Mouse (Mus musculus) midbrain, embryonic 12.5 days (tissue): ENCODE data around the gene Baiap2l2. TPM values are rescaled to one million over a fixed set of nuclear protein-coding genes. Genes with fewer than 3 reads are reported as not detected.

Experiments used
- ATAC-seq: fragments of 200-750 bp; cut with Nextera tagmentation; 2 replicates; pipeline ENCODE4 v1.8.0; 2017; ENCODE audit warnings: low read depth, moderate TSS enrichment, moderate library complexity; ENCODE audit not compliant: low FRiP score
- H3K27ac ChIP-seq: fragments of 300-500 bp; sonication (generic); replicated peaks from 2 replicates; pipeline ENCODE4 v1.5.1; 2016; ENCODE audit warnings: mild to moderate bottlenecking
- H3K27me3 ChIP-seq: fragments of 300-500 bp; sonication (generic); 2 replicates; pipeline ENCODE4 v1.6.1; 2016; ENCODE audit warnings: mild to moderate bottlenecking
- H3K36me3 ChIP-seq: fragments of 300-500 bp; sonication (generic); 2 replicates; pipeline ENCODE4 v1.6.1; 2016
- H3K4me1 ChIP-seq: fragments of 300-500 bp; sonication (generic); 2 replicates; pipeline ENCODE4 v1.6.1; 2016
- H3K4me2 ChIP-seq: fragments of 300-500 bp; sonication (generic); replicated peaks from 2 replicates; pipeline ENCODE4 v1.6.1; 2016; ENCODE audit warnings: mild to moderate bottlenecking, moderate library complexity
- H3K4me3 ChIP-seq: fragments of 300-500 bp; sonication (generic); 2 replicates; pipeline ENCODE4 v1.5.1; 2016; ENCODE audit warnings: mild to moderate bottlenecking
- H3K9ac ChIP-seq: fragments of 300-500 bp; sonication (generic); replicated peaks from 2 replicates; pipeline ENCODE4 v1.6.1; 2016; ENCODE audit warnings: mild to moderate bottlenecking, moderate library complexity
- H3K9me3 ChIP-seq: fragments of 300-500 bp; sonication (generic); 2 replicates; pipeline ENCODE4 v1.6.1; 2016; ENCODE audit warnings: mild to moderate bottlenecking
- WGBS: fragments of 180-500 bp; shearing (Covaris S2); methylation state at CpG from one replicate; pipeline ENCODE4 v1.1.7; 2016; 5-methylcytosine and 5-hydroxymethylcytosine counted together
- polyA plus RNA-seq: library from polyadenylated mRNA; unstranded; fragments of >200 nt; fragmentation: Nextera tagmentation; extraction: Ambion mirVana; gene quantifications from 2 replicates; pipeline ENCODE4 v1.2.1, GENCODE M21; 2016

The Baiap2l2 gene
- polyA plus RNA-seq, 1 experiment from 2014 or later = 2.4 TPM

DNA sequence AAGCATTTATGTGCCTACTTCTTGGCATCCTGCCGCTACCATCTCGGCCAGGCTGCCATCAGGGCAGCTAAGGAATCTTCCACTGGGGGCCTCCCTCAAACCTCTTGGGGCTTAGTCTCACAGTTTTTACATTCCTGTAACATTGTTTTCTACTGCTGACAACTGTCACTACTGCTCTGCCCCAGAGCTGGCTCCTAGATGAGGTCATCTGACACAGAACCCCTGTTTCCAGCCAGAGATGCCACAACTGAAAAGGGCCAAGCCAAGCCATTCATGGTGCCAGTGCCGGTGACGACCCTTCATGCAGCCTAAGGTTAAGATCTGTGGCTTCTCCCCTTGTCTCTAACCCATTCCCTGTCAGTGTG, 38.4 kb upstream of the Baiap2l2 start:
- Histone ChIP-seq H3K4me2 (no peak overlapping the region), H3K36me3 (no peaks in the 10 kb centered on the region), H3K27ac (no peak overlapping the region), H3K9me3 (no peaks in the 10 kb centered on the region), H3K4me1 (peaks cover 26% of the 10 kb centered on the region), H3K27me3 (no peaks in the 10 kb centered on the region), H3K9ac (no peak overlapping the region), H3K4me3 (no peak overlapping the region)
- no peak for ATAC-seq
- 90% methylated on average over 4 of the region's 4 CpGs for WGBS

DNA sequence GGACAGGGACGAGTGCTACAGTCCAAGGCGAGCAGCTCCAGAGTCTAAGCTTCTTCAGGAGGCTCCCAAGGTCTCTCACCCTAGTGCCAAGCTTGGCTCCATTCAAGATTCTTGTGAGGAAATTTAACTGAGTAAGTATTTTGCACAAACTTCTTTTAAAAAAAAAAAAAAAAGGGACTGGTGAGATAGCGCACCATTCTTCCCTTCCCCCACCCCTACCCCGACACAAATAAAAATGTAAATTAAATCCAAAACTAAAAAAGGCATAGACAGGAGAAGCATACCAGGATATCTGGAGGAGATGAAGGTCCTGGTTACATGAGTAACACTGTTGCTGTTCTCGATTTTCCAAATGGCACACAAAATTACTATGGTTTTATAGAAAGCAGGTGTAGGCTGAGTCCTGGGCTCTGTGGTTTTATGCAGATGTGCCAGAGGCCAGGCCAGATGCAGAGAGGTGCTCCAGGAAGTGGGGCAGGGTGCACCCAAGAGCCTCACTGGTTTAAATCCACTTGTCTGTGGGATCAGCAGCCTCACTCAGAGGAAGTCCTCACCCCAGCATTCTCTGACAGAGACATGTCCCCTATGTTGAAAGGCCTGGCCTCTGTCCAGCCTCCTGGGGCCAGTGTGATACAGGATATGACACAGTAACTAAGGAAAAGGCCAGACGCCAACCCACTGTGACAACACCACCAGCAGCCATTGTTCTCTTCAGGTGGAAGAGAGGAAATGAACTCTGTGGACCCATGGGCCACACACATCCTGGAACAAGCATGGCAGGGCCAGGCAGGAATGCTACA, 37.9 kb upstream of the Baiap2l2 start:
- Histone ChIP-seq H3K4me3 (no peak overlapping the region), H3K27me3 (no peaks in the 10 kb centered on the region), H3K36me3 (no peaks in the 10 kb centered on the region), H3K4me2 (no peak overlapping the region), H3K4me1 (peaks cover 26% of the 10 kb centered on the region), H3K9me3 (no peaks in the 10 kb centered on the region), H3K27ac (no peak overlapping the region), H3K9ac (no peak overlapping the region; the same call in 1 of the 2 replicates)
- 85% methylated on average over 6 of the region's 6 CpGs for WGBS
- ATAC-seq = no peak

DNA sequence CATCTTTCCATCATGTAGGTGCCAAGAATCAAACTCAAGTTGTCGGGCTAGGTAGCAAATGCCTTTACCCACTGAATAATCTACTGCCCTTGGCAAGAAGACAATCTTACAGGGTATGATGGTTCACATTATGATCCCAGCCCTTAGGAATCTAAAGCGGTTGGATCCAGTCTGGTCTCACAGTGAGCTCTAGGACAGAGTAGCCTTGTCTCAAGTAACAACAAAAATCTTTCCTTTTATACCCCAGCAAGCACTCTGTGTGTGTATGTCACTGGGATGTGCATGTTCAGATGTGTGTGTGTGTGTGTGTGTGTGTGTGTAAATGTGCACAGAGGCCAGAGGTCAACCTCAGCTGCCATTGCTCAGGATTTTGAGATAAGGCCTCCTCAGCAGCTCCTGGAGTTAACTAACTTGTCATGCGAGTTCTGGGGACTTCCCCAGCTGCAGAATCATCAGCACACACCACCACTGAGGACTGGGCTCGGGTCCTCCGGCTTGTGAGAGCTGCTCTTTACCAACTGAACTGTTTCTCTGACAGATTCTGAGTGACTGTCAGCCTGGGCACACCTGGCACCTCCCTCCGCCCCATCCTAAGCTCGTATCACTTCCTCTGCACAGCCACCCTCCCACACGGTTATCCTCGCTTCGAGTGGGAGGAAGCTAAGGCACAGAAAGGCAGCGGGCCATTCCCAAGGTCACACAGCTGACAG, 37.1 kb upstream of the Baiap2l2 start:
- Histone ChIP-seq H3K36me3 (no peaks in the 10 kb centered on the region), H3K27ac (no peak overlapping the region), H3K4me2 (no peak overlapping the region), H3K4me3 (no peak overlapping the region), H3K4me1 (peaks cover 25% of the 10 kb centered on the region), H3K27me3 (no peaks in the 10 kb centered on the region), H3K9ac (no peak overlapping the region; the same call in 1 of the 2 replicates), H3K9me3 (no peaks in the 10 kb centered on the region)
- ATAC-seq = no peak
- 84% methylated on average over 11 of the region's 11 CpGs for WGBS

DNA sequence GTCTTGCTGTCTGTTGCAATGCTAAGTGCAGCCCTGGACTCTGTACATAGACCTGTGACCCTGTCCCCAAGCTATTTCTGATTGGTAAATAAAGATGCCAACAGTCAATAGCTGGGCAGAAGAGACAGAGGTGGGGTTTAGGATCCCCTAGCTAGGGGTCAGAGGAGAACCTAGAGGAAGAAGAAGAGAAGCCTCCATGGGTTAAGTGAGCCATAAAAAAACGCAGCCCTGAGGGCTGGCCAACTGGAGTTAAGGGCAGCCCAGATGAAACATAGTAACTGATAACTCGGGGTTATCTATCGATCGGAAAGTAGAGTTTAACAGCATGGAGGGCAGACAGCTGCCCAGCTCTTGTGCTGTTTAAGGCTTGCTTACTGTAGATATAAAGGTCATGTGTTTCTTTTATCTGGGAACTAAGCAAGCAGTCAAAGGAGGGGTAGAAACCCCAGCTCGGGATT, 36.4 kb upstream of the Baiap2l2 start:
- no peak for ATAC-seq
- Histone ChIP-seq H3K27ac (no peak overlapping the region), H3K4me3 (no peak overlapping the region), H3K4me2 (no peak overlapping the region), H3K9me3 (no peaks in the 10 kb centered on the region), H3K4me1 (peaks cover 18% of the 10 kb centered on the region), H3K36me3 (no peaks in the 10 kb centered on the region), H3K9ac (no peak overlapping the region), H3K27me3 (no peaks in the 10 kb centered on the region)
- WGBS = 83% methylated on average over 5 of the region's 5 CpGs

DNA sequence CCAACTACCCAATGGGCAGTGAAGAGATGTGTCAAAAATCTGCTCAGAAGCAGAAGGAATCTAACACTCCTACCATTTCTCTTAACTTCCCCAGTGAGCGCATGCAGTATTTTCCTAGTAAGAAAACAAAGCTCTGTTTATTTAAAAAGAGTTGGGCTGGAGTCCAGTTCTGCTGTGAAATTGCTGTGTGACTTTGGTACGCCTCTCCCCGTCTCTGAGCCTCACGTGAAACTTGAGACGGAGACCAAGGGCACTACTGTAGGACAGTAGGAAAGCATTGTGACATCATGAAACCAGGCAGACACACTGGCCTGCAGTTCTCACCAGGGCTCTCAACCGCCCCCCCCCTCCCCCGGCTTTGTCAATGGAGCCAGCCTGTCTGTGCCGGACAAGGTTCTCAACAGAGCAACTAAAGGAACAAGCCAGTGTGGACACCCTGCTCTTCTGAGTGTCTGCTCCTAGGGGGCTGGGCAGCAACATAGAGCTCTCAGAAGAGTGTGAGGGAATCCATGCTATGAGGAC, 28.6 kb upstream of the Baiap2l2 start:
- Histone ChIP-seq H3K9ac (no peak overlapping the region; the same call in 1 of the 2 replicates), H3K4me1 (no peaks in the 10 kb centered on the region), H3K4me3 (no peak overlapping the region), H3K27me3 (no peaks in the 10 kb centered on the region), H3K27ac (no peak overlapping the region), H3K4me2 (no peak overlapping the region), H3K9me3 (no peaks in the 10 kb centered on the region), H3K36me3 (peaks cover 15% of the 10 kb centered on the region; the same call in 1 of the 2 replicates)
- ATAC-seq = no peak
- 80% methylated on average over 8 of the region's 8 CpGs for WGBS

DNA sequence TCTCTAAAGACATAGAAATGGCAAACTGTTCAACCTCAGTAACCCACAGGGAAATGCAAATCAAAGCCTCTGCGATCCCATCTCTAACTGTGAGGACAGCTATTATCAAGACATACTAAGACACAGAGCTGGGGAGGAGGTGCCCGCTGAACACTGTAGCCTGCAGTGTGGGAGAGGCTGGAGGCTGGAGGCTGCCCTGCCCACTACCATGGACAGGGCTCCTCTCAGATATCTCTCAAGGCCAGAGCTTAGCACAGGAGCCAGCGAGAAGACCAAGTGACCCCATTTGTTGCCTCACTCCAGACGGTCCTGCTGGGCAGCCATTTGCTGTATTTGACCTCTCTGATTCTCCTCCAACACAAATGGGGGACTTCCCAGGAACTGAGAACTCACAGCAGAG, 22.5 kb upstream of the Baiap2l2 start:
- Histone ChIP-seq H3K36me3 (peaks cover 26% of the 10 kb centered on the region), H3K9me3 (no peaks in the 10 kb centered on the region), H3K9ac (no peak overlapping the region), H3K4me1 (no peaks in the 10 kb centered on the region), H3K27ac (no peak overlapping the region), H3K27me3 (no peaks in the 10 kb centered on the region), H3K4me2 (no peak overlapping the region), H3K4me3 (no peak overlapping the region)
- ATAC-seq = no peak
- 76% methylated on average over 4 of the region's 4 CpGs for WGBS

DNA sequence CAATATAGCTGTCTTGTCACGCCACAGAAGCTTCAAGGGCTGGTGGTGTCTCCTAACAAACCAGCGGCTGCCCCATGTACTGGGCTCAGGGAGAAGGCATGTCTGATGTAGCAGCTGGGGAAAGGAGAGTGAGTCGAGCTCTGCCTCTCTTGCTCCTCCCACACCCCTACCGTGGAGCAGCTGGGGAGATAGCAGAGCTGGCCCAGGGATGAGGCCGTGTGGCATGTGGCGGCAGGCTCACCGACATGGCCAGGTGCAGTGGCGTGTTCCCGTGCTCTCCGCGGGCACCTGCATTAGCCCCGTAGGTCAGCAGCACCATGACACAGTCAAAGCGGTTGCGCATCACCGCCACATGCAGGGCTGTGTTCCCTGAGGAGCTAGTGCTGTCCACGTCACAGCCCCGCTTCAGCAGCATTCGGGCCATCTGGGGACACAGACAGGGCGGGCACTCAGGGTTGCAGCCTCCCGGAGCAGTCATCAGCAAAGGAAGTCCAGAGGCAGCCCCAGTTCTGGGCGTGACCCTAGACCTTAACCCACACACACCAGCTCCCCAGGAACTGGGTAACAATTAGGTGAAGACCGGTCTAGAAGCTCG, 20.8 kb upstream of the Baiap2l2 start:
- no peak overlapping the region for H3K4me3 ChIP-seq
- peaks cover 18% of the 10 kb centered on the region for H3K36me3 ChIP-seq
- H3K9me3 ChIP-seq = no peaks in the 10 kb centered on the region
- no peak overlapping the region for H3K9ac ChIP-seq
- H3K27me3 ChIP-seq = no peaks in the 10 kb centered on the region
- no peak for ATAC-seq
- no peak overlapping the region for H3K4me2 ChIP-seq
- H3K4me1 ChIP-seq = no peaks in the 10 kb centered on the region
- H3K27ac ChIP-seq = no peak overlapping the region
- 83% methylated on average over 23 of the region's 23 CpGs for WGBS

DNA sequence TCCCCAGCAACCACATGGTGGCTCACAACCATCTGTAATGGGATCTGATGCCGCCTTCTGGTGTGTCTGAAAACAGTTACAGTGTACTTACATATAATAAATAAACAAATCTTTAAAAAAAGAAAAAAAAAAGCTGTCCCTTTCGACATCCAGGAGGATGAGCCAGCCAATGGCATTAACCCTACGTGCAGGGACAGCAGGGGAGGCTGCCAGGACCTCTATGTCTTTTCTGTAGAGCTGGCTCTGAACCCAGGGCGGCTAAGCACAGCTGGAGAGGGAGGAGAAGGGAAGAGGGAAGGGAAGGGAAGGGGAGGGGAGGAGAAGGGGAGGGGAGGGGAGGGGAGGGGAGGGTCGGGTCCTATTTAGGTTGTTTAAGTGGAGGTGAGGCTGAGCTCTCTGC, 19.5 kb upstream of the Baiap2l2 start:
- Histone ChIP-seq H3K27me3 (no peaks in the 10 kb centered on the region), H3K9ac (no peak overlapping the region), H3K27ac (no peak overlapping the region), H3K4me2 (no peak overlapping the region), H3K4me1 (no peaks in the 10 kb centered on the region), H3K4me3 (no peak overlapping the region), H3K36me3 (peaks cover 10% of the 10 kb centered on the region), H3K9me3 (no peaks in the 10 kb centered on the region)
- ATAC-seq = no peak
- 74% methylated on average over 3 of the region's 5 CpGs for WGBS

DNA sequence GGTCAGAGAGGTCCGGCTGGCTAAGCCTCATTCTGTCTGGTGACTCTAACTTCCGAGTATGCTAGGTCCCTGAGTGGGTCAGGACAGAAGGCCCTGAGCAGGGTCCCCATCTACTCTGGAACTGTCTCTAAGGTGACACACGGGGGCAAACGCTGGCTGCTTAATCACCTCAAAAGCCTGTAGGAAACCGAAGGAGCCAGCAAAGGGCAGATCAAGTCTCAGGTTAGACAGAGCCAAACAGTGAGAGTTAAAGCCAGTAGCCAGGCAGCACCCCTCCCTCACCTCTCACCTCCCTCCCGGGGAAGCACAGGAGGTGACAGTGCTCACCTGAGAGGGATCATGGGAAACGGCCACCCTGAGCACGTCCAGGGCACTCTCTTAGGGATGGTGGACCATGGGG, 18.4 kb upstream of the Baiap2l2 start:
- Histone ChIP-seq H3K4me2 (no peak overlapping the region), H3K4me3 (no peak overlapping the region), H3K36me3 (peaks cover 9% of the 10 kb centered on the region), H3K27me3 (no peaks in the 10 kb centered on the region), H3K4me1 (no peaks in the 10 kb centered on the region), H3K9ac (no peak overlapping the region), H3K27ac (no peak overlapping the region), H3K9me3 (no peaks in the 10 kb centered on the region)
- WGBS = 92% methylated on average over 8 of the region's 8 CpGs
- ATAC-seq = no peak

DNA sequence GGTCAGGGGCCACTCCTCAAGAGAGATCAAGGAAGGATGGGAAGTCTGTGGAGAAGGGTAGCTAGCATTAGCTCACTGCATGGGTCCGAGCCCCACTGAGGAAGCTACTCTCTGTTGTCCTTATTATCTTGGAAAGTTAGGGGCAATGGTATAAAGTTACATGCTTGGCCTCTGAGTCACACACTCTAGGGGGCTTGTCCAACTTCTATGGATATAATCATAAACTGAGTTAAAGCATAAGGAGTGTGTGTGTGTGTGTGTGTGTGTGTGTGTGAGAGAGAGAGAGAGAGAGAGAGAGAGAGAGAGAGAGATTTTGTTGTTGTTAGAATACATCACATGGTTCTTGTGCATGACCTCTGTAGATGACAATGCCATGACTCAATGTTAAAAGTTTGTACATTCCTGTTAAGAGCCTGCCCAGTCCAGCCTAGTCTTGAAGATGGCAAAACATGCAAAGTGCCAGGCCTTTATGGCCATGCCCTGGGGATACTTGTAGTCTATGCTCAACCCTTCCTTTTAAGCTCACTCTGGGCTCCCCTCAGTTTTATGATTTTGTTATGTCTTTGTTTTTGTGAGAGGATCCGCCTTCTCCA, 14.3 kb upstream of the Baiap2l2 start:
- Histone ChIP-seq H3K27ac (no peak overlapping the region), H3K36me3 (no peaks in the 10 kb centered on the region), H3K4me3 (no peak overlapping the region), H3K9ac (no peak overlapping the region), H3K4me2 (no peak overlapping the region), H3K4me1 (no peaks in the 10 kb centered on the region), H3K27me3 (no peaks in the 10 kb centered on the region), H3K9me3 (no peaks in the 10 kb centered on the region)
- ATAC-seq = no peak
- WGBS = 81% methylated on average over 2 of the region's 2 CpGs

DNA sequence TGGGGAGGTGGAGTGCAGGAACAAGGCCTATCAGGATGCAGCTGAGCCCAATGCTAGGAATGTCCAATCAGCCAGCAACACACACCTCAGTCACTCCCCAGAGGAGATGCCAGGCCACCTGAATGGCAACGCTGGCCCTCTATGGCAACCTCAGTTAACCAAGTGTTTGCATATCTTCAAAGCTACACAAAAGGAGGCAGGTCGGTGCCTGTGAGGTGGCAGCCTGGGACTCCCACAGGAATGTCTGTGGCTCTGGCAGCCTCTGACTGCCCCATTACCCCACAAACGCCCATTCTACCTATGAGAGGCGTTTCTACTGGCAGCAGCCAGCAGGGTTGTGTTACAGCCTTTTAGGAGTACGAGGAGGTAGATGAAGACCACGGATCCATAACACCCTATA, 13.2 kb upstream of the Baiap2l2 start:
- WGBS = 82% methylated on average over 6 of the region's 6 CpGs
- Histone ChIP-seq H3K9me3 (no peaks in the 10 kb centered on the region), H3K36me3 (no peaks in the 10 kb centered on the region), H3K9ac (no peak overlapping the region), H3K4me3 (no peak overlapping the region), H3K4me1 (no peaks in the 10 kb centered on the region), H3K4me2 (no peak overlapping the region), H3K27ac (no peak overlapping the region), H3K27me3 (no peaks in the 10 kb centered on the region)
- no peak for ATAC-seq

DNA sequence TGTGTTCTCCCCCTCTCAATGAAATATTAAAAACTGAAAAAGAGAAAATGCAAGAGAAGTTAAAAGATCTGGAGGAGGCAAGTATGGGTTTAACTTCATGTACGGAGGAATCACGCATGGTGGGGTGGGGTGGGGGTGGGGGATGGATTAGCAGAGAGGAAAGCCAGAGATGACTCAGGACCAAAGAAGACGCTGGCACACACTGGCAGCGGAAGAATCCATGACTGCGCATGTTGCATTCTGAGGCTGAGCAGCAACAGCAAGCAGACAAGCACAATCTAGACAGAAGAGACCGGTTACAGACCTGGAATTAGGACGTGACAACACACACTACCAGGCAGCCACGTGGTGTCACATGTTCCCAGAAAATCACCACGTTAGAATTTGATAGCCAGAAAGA, 7.4 kb upstream of the Baiap2l2 start:
- Histone ChIP-seq H3K4me1 (no peaks in the 10 kb centered on the region), H3K9ac (no peak overlapping the region), H3K27me3 (no peaks in the 10 kb centered on the region), H3K27ac (no peak overlapping the region), H3K4me2 (no peak overlapping the region), H3K36me3 (peaks cover 4% of the 10 kb centered on the region; the same call in 1 of the 2 replicates), H3K4me3 (no peak overlapping the region), H3K9me3 (no peaks in the 10 kb centered on the region)
- ATAC-seq = no peak
- WGBS = 90% methylated on average over 9 of the region's 9 CpGs
